Mouse (Mus musculus): ENCODE results near the gene Lin28a.
"Not testable (repeated sequence)": the region's sequence is repeated elsewhere in the genome, so short reads cannot be mapped to it uniquely, and the experiment has no call there.

The Lin28a gene

DNA sequence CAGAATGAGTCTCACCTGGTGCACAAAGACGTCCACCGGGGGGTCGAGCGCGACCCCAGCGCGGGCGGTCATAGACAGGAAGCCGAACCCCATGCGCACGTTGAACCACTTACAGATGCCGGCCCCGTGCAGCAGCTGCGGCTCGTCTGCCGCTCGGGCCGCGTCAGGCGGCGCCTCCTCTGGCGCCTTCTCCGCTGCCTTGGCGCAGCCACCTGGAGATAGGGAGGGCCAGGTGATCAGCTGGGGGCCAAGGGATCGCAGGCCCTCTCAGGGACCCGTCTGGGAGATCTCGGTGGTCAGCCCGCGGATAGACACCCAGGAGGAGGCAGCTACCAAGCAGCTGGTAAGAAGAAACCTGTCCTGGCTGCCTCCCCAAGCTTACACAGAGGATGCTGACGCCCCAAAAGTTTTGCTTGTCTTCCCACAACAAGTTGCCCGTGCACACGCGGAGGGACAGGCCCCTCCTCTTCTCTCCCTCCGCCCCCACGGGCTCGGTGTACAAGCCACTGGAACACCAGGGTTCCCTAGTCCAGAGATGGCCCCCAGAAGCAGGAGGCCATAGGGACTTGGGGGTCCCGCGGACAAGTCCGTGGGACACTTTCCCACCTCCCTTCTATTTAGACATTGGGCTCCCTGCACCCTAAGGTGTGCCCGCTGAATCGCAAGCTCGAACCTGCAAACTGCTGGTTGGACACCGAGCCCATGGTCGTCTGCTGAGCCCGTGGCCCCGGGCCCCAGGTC lies 433 bp downstream of the Lin28a start:
- peak in 1 of 2 experiments; percentile 10 for DNase-seq

GRCm38 (mm10) chr4:134017201-134017865 lies 1.3 kb downstream of the Lin28a start:
- DNase-seq: peak; percentile 13 to 15

GRCm38 (mm10) chr4:134016767-134017166 lies 1.9 kb downstream of the Lin28a start:
- no peak for DNase-seq

GRCm38 (mm10) chr4:134016208-134016607 lies 2.4 kb downstream of the Lin28a start:
- no peak for DNase-seq

DNA sequence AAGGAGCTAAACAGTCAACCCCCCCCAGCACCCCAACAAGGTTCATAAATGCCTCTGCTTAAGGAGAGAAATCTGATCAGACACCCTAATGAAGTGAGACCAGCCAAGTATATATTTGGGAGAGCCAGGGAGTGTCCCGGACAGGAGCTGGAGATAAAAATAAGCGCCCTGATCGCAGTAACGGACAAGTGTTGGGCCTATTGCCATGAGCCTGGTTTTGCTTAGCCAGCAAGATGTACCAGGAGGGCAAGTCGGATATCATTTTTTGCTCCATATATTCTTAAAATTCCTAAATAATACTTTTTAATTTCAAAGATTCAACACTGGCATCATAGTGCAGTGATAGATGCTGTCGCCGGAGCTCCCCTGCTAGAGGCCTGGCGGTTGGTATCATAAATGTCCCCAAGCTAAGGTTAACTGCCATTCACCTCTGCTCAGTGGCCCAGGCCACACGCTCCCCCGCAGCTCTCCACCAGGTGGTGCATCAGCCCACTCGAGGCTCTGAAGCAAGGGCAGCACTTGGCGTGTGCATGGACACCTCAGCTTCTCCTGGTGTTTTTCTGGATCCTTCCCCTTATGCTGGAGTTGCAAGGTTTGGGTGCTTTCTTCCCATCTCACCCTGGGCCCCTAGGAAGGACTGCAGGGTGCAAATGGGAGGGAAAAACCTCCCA lies 5.6 kb downstream of the Lin28a start:
- no peak for DNase-seq

GRCm38 (mm10) chr4:134011450-134012414 lies 6.9 kb downstream of the Lin28a start:
- no peak for DNase-seq

DNA sequence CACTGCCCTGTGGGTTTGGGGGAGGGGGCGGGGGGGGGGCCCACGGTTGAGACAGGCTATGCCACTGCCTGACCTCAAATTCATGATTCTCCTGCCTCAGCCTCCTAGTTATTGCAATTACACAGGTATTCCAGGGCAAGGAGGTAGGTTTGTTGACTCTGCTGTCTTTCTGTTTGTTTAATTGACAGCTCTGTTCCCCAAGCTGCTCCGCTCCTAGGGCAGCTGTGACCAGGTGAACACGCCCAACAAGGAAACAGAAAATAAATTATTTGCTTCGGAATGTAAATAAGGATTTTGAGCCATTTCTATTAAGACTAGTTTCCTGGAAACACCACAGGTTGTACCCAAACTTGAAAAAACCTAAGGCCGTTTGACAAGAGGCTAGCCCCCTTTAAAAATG lies 8.9 kb downstream of the Lin28a start:
- no peak for DNase-seq

- DNase-seq: no peak
These were observed 11.8 kb downstream of the Lin28a start for GRCm38 (mm10) chr4:134006845-134007244.

- no peak for DNase-seq
These were observed 12.9 kb downstream of the Lin28a start for GRCm38 (mm10) chr4:134005581-134006358.

- no peak for DNase-seq
These were observed 15.7 kb downstream of the Lin28a start for GRCm38 (mm10) chr4:134002903-134003302.

GRCm38 (mm10) chr4:134002246-134002645 lies 16.4 kb downstream of the Lin28a start:
- no peak for DNase-seq

DNA sequence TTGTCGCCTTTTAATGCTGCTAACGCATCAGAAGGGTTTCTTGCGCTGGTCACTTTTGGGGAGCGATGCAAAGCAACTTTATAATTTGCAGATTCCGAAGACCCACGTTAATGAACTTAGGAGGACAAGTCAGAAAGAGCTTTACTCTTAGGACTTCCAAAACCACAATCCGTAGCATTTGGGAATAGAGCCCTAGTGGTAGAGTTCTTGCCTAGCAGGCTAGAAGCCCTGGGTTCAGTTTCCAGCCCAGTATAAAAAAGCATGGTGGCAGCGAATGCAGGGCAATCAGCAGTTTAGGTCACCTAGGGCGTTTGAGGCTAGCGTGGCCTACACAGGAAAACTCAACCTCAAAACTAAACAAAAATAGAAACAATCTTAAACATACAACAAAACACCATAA lies 16.9 kb downstream of the Lin28a start:
- DNase-seq: no peak

DNA sequence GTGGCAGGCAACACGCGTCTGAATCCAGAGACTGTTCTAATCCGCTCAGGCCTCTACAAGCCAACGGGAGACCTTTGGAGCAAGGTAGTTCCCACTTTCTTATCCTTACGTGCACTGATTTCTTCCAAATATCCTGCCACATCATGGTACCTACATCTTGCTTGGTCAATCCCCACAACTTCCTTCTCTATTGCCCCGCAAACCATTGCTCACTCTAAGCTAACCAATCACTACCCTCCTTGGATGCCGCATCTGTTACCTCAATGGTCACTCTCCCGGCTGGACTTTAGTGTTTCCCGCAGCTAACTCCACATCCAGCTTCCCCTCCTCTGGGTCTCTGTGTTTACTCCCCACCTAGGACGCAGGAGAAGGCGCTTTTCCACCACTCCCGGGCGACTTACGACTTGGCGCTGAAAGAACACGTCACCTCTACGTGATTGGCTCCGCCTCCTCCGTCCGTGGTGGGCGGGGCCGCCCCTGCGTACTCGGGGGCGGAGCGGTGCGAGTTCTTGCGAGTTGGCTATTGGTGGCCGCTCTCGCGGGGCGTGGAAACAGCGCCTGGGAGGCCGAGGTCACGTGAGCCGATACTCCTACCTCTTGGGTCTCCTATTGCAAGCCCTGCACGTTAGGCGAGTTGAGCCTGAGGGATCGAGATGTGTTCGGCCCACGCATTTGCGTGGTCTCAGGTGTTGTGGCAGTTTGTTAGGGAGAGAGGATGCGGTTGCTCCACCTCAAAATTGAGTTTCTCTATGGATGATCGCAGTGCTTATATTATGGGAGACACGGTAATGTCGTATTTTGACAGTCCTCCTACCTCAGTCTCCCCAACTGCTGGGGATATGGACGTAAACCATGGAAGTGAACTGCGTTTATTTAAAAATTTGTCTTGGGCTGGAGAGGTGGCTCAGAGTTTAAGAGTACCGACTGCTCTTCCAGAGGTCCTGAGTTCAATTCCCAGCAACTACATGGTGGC lies 17.9 kb downstream of the Lin28a start, which contains the start of gene Dhdds:
TSS of gene Dhdds (minus strand) at position 453 of the 973 bp plus-strand sequence.
- DNase-seq: peak; percentile 95 to 98

DNA sequence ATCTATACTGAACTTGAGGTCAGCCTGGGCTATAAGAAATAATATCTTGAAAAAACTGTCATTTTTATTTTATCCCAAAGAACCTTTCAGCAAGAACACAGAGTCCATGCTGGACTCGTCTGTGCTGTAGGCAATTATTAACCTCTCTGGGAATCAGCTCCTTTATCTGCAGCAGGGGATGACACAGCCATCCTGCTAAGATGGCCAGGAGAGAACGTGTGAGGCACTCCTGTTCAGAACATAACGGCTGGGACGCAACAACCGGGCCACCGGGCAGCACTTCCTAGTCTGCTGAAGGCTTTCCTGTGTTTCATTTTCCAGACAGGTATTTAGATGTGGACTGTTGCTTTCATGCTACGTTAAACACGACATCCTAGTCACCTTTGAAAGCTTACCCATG lies 23.9 kb downstream of the Lin28a start:
- no peak for DNase-seq

- DNase-seq: no peak
These were observed 27.5 kb downstream of the Lin28a start for GRCm38 (mm10) chr4:133991087-133991660.

- DNase-seq: no peak
These were observed 28.6 kb downstream of the Lin28a start for GRCm38 (mm10) chr4:133990035-133990434.

- DNase-seq: not testable (repeated sequence)
These were observed 30.4 kb downstream of the Lin28a start for GRCm38 (mm10) chr4:133988289-133988688.

DNA sequence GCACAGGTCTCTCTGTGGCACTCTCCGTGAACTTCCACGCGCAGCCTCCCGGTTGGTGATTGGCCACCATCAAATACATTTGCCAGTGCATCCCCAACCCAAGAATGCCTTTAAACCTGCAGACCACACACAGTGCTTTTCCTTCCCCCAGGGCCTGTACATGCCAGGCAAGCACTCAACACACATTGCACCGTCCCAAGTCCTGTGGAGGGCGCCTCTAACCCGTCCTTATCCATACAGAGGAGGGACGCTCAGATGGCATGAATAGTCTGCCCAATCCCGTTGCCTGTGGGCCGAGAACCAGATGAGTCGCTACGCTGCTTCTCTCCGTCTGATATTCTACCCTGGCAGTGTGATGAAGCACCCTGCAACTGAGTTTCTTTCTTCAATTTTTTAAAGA lies 35.7 kb downstream of the Lin28a start:
- no peak for DNase-seq

GRCm38 (mm10) chr4:133980496-133980895 lies 38.1 kb downstream of the Lin28a start:
- no peak for DNase-seq

Measured in cerebellum, postnatal 25 days (tissue).